Mouse (Mus musculus): ENCODE measurements around the gene Tbc1d7. TPM values are rescaled to one million over a fixed set of nuclear protein-coding genes. Genes with fewer than 3 reads are reported as not detected.

Gene Tbc1d7
- 70.0 and 74.7 TPM in 2 replicates for polyA plus RNA-seq (2014; fragmentation: Nextera tagmentation; extraction: Ambion mirVana)

- peak within 1 kb of the TSS; percentile 54 for H3K4me3 ChIP-seq (ENCODE audit: low read depth, low read length)
- no peak within 1 kb of the TSS for H3K27ac ChIP-seq (ENCODE audit: low read depth, low read length)
- DNase-seq (ENCODE audit: low spot score) (peak; percentile 99), ATAC-seq (replicated peaks; ENCODE audit: low FRiP score) (peak; percentile 95)
- H3K27me3 ChIP-seq (ENCODE audit: control insufficient read depth, insufficient read depth, low read length) = no peaks in the 10 kb centered on the region
- H3K4me1 ChIP-seq (replicated peaks; ENCODE audit: control insufficient read depth, insufficient read depth, low read length) = no peaks in the 10 kb centered on the region; the same call in 1 of the 2 replicates
- H3K4me2 ChIP-seq (ENCODE audit: low read depth, low read length, severe bottlenecking) = peak within 1 kb of the TSS; percentile 77
- no peaks in the 10 kb centered on the region for H3K36me3 ChIP-seq (ENCODE audit: control insufficient read depth, insufficient read depth, low read length)
- peak within 1 kb of the TSS; percentile 77 for H3K9ac ChIP-seq (ENCODE audit: low read length)
- no peaks in the 10 kb centered on the region for H3K9me3 ChIP-seq (ENCODE audit: control insufficient read depth, low read length)
- 1% methylated on average over 48 of the region's 48 CpGs for WGBS
Observed at GRCm38 (mm10) chr13:43171020-43171710, at the start of gene Tbc1d7. Gene Tbc1d7 (minus strand): TSS chr13:43171501.

GRCm38 (mm10) chr13:43220635-43221034, 49.3 kb upstream of the Tbc1d7 start:
- H3K9me3 ChIP-seq (ENCODE audit: control insufficient read depth, low read length) = no peaks in the 10 kb centered on the region
- DNase-seq (ENCODE audit: low spot score) (no peak), ATAC-seq (replicated peaks; ENCODE audit: low FRiP score) (no peak)
- peaks cover 2% of the 10 kb centered on the region; the same call in 1 of the 2 replicates for H3K4me1 ChIP-seq (replicated peaks; ENCODE audit: control insufficient read depth, insufficient read depth, low read length)
- no peaks in the 10 kb centered on the region for H3K36me3 ChIP-seq (ENCODE audit: control insufficient read depth, insufficient read depth, low read length)
- H3K27me3 ChIP-seq (ENCODE audit: control insufficient read depth, insufficient read depth, low read length) = no peaks in the 10 kb centered on the region
- no peak overlapping the region for H3K9ac ChIP-seq (ENCODE audit: low read length)
- H3K27ac ChIP-seq (ENCODE audit: low read depth, low read length) = no peak overlapping the region
- H3K4me2 ChIP-seq (ENCODE audit: low read depth, low read length, severe bottlenecking) = no peak overlapping the region
- WGBS = 79% methylated on average over 1 of the region's 1 CpGs
- H3K4me3 ChIP-seq (ENCODE audit: low read depth, low read length) = no peak overlapping the region

- no peak overlapping the region for H3K4me3 ChIP-seq (ENCODE audit: low read depth, low read length)
- no peak overlapping the region for H3K4me2 ChIP-seq (ENCODE audit: low read depth, low read length, severe bottlenecking)
- H3K27me3 ChIP-seq (ENCODE audit: control insufficient read depth, insufficient read depth, low read length) = no peaks in the 10 kb centered on the region
- DNase-seq (ENCODE audit: low spot score) (no peak), ATAC-seq (replicated peaks; ENCODE audit: low FRiP score) (no peak)
- WGBS = 80% methylated on average over 4 of the region's 4 CpGs
- H3K4me1 ChIP-seq (replicated peaks; ENCODE audit: control insufficient read depth, insufficient read depth, low read length) = peaks cover 8% of the 10 kb centered on the region; the same call in 1 of the 2 replicates
- H3K9ac ChIP-seq (ENCODE audit: low read length) = no peak overlapping the region
- H3K9me3 ChIP-seq (ENCODE audit: control insufficient read depth, low read length) = no peaks in the 10 kb centered on the region
- no peak overlapping the region for H3K27ac ChIP-seq (ENCODE audit: low read depth, low read length)
- H3K36me3 ChIP-seq (ENCODE audit: control insufficient read depth, insufficient read depth, low read length) = no peaks in the 10 kb centered on the region
Observed at GRCm38 (mm10) chr13:43218764-43219163, 47.5 kb upstream of the Tbc1d7 start.

GRCm38 (mm10) chr13:43218284-43218683, 47.0 kb upstream of the Tbc1d7 start:
- Histone ChIP-seq H3K9ac (ENCODE audit: low read length) (no peak overlapping the region), H3K27ac (ENCODE audit: low read depth, low read length) (no peak overlapping the region), H3K4me3 (ENCODE audit: low read depth, low read length) (no peak overlapping the region), H3K9me3 (ENCODE audit: control insufficient read depth, low read length) (no peaks in the 10 kb centered on the region), H3K4me2 (ENCODE audit: low read depth, low read length, severe bottlenecking) (no peak overlapping the region), H3K27me3 (ENCODE audit: control insufficient read depth, insufficient read depth, low read length) (no peaks in the 10 kb centered on the region), H3K4me1 (replicated peaks; ENCODE audit: control insufficient read depth, insufficient read depth, low read length) (peaks cover 8% of the 10 kb centered on the region; the same call in 1 of the 2 replicates), H3K36me3 (ENCODE audit: control insufficient read depth, insufficient read depth, low read length) (no peaks in the 10 kb centered on the region)
- DNase-seq (ENCODE audit: low spot score) (no peak), ATAC-seq (replicated peaks; ENCODE audit: low FRiP score) (no peak)
- WGBS = 68% methylated on average over 4 of the region's 4 CpGs

GRCm38 (mm10) chr13:43217686-43218085, 46.4 kb upstream of the Tbc1d7 start:
- H3K9me3 ChIP-seq (ENCODE audit: control insufficient read depth, low read length) = no peaks in the 10 kb centered on the region
- 76% methylated on average over 4 of the region's 4 CpGs for WGBS
- no peaks in the 10 kb centered on the region for H3K27me3 ChIP-seq (ENCODE audit: control insufficient read depth, insufficient read depth, low read length)
- DNase-seq (ENCODE audit: low spot score) = no peak
- H3K4me3 ChIP-seq (ENCODE audit: low read depth, low read length) = no peak overlapping the region
- no peak overlapping the region for H3K27ac ChIP-seq (ENCODE audit: low read depth, low read length)
- ATAC-seq (replicated peaks; ENCODE audit: low FRiP score) = no peak
- H3K9ac ChIP-seq (ENCODE audit: low read length) = no peak overlapping the region
- no peak overlapping the region for H3K4me2 ChIP-seq (ENCODE audit: low read depth, low read length, severe bottlenecking)
- H3K4me1 ChIP-seq (replicated peaks; ENCODE audit: control insufficient read depth, insufficient read depth, low read length) = peaks cover 8% of the 10 kb centered on the region; the same call in 1 of the 2 replicates
- no peaks in the 10 kb centered on the region for H3K36me3 ChIP-seq (ENCODE audit: control insufficient read depth, insufficient read depth, low read length)

- no peak overlapping the region for H3K4me3 ChIP-seq (ENCODE audit: low read depth, low read length)
- no peak overlapping the region for H3K4me2 ChIP-seq (ENCODE audit: low read depth, low read length, severe bottlenecking)
- no peak overlapping the region for H3K9ac ChIP-seq (ENCODE audit: low read length)
- H3K27ac ChIP-seq (ENCODE audit: low read depth, low read length) = no peak overlapping the region
- no peaks in the 10 kb centered on the region for H3K36me3 ChIP-seq (ENCODE audit: control insufficient read depth, insufficient read depth, low read length)
- DNase-seq (ENCODE audit: low spot score) (no peak), ATAC-seq (replicated peaks; ENCODE audit: low FRiP score) (no peak)
- WGBS = 90% methylated on average over 8 of the region's 8 CpGs
- H3K27me3 ChIP-seq (ENCODE audit: control insufficient read depth, insufficient read depth, low read length) = no peaks in the 10 kb centered on the region
- H3K4me1 ChIP-seq (replicated peaks; ENCODE audit: control insufficient read depth, insufficient read depth, low read length) = peaks cover 8% of the 10 kb centered on the region; the same call in 1 of the 2 replicates
- no peaks in the 10 kb centered on the region for H3K9me3 ChIP-seq (ENCODE audit: control insufficient read depth, low read length)
Observed at GRCm38 (mm10) chr13:43217059-43217458, 45.8 kb upstream of the Tbc1d7 start.

GRCm38 (mm10) chr13:43215994-43216706, 44.8 kb upstream of the Tbc1d7 start:
- DNase-seq (ENCODE audit: low spot score) = no peak
- H3K4me1 ChIP-seq (replicated peaks; ENCODE audit: control insufficient read depth, insufficient read depth, low read length) = peaks cover 8% of the 10 kb centered on the region; the same call in 1 of the 2 replicates
- no peaks in the 10 kb centered on the region for H3K9me3 ChIP-seq (ENCODE audit: control insufficient read depth, low read length)
- no peak overlapping the region for H3K4me3 ChIP-seq (ENCODE audit: low read depth, low read length)
- no peak for ATAC-seq (replicated peaks; ENCODE audit: low FRiP score)
- no peak overlapping the region for H3K9ac ChIP-seq (ENCODE audit: low read length)
- no peak overlapping the region for H3K4me2 ChIP-seq (ENCODE audit: low read depth, low read length, severe bottlenecking)
- H3K27ac ChIP-seq (ENCODE audit: low read depth, low read length) = no peak overlapping the region
- H3K36me3 ChIP-seq (ENCODE audit: control insufficient read depth, insufficient read depth, low read length) = no peaks in the 10 kb centered on the region
- WGBS = 77% methylated on average over 9 of the region's 9 CpGs
- H3K27me3 ChIP-seq (ENCODE audit: control insufficient read depth, insufficient read depth, low read length) = no peaks in the 10 kb centered on the region

- Histone ChIP-seq H3K9ac (ENCODE audit: low read length) (no peak overlapping the region), H3K4me3 (ENCODE audit: low read depth, low read length) (no peak overlapping the region)
- no peak for DNase-seq (ENCODE audit: low spot score)
Observed at GRCm38 (mm10) chr13:43215144-43215993, 44.1 kb upstream of the Tbc1d7 start.

More at GRCm38 (mm10) chr13:43215144-43215993, 44.1 kb upstream of the Tbc1d7 start:
- ATAC-seq (replicated peaks; ENCODE audit: low FRiP score) = no peak
- 14% methylated on average over 19 of the region's 19 CpGs for WGBS
- H3K9me3 ChIP-seq (ENCODE audit: control insufficient read depth, low read length) = no peaks in the 10 kb centered on the region
- peak overlapping the region; percentile 24; the same call in 1 of the 2 replicates for H3K4me2 ChIP-seq (ENCODE audit: low read depth, low read length, severe bottlenecking)
- peaks cover 8% of the 10 kb centered on the region; the same call in 1 of the 2 replicates for H3K4me1 ChIP-seq (replicated peaks; ENCODE audit: control insufficient read depth, insufficient read depth, low read length)
- H3K36me3 ChIP-seq (ENCODE audit: control insufficient read depth, insufficient read depth, low read length) = no peaks in the 10 kb centered on the region
- no peak overlapping the region for H3K27ac ChIP-seq (ENCODE audit: low read depth, low read length)
- no peaks in the 10 kb centered on the region for H3K27me3 ChIP-seq (ENCODE audit: control insufficient read depth, insufficient read depth, low read length)
